ENCODE assay signal across 22 mouse cellular contexts in the genomic region with DNA sequence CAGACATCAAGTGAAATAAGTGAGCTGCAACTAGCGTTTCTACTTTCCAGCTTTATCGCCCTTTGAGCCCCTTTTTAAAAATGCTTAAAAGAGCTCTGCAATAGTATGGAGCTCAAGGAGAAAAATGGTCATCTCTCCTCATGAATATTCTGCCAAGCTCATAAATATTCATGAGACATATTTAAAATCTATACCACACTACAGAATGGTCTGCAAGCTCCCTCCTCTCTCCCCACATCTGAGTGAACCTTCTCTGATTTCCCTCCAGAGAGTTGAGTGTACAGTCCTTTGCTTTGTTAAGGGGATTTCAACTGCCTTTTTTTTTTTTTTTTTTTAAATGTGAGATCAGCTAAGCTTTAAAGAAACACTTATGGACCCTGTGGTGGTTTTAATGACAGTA. TPM values are rescaled to one million over a fixed set of nuclear protein-coding genes. Genes with fewer than 3 reads are reported as not detected.
DNase-seq lines count a peak whose midpoint lies in the region; ATAC-seq lines count a peak whose summit lies in the region.
"Had no signal": no experiment of that assay in that cellular context is flagged by ENCODE, and none has a peak within 500 bp of the region (broad histone marks: within the 10 kb centered on the region; RNA-seq: fewer than 3 reads in every experiment).

No protein-coding gene starts in this region.

- no peaks in the 10 kb centered on the region for H3K9me3 ChIP-seq in forebrain, embryonic 13.5 days (replicated peaks)
- no peaks in the 10 kb centered on the region for H3K9me3 ChIP-seq in forebrain, embryonic 10.5 days
- H3K9me3 ChIP-seq in hindbrain, embryonic 14.5 days (ENCODE audit: control insufficient read depth, low read length) = no peaks in the 10 kb centered on the region
- no peaks in the 10 kb centered on the region for H3K9me3 ChIP-seq in hindbrain, embryonic 16.5 days (ENCODE audit: control insufficient read depth, low read length)
- no peaks in the 10 kb centered on the region for H3K9me3 ChIP-seq in neural tube, embryonic 11.5 days (ENCODE audit: control insufficient read depth, low read length)
- H3K9me3 ChIP-seq in neural tube, embryonic 15.5 days (replicated peaks) = no peaks in the 10 kb centered on the region
- no peaks in the 10 kb centered on the region for H3K9me3 ChIP-seq in midbrain, embryonic 14.5 days (ENCODE audit: control insufficient read depth, low read length)
- H3K9me3 ChIP-seq: embryonic facial prominence, embryonic 15.5 days; heart, embryonic 12.5 days; hindbrain, embryonic 13.5 days had no signal

- no peak overlapping the region for H3K4me3 ChIP-seq in forebrain, embryonic 13.5 days
- no peak overlapping the region for H3K4me3 ChIP-seq in forebrain, embryonic 10.5 days
- H3K4me3 ChIP-seq in hindbrain, embryonic 14.5 days (replicated peaks; ENCODE audit: low read length) = no peak overlapping the region
- no peak overlapping the region for H3K4me3 ChIP-seq in hindbrain, embryonic 16.5 days (ENCODE audit: low read length)
- H3K4me3 ChIP-seq in neural tube, embryonic 11.5 days (ENCODE audit: low read depth, low read length) = no peak overlapping the region
- H3K4me3 ChIP-seq in neural tube, embryonic 15.5 days (replicated peaks) = no peak overlapping the region
- no peak overlapping the region for H3K4me3 ChIP-seq in midbrain, embryonic 14.5 days (replicated peaks; ENCODE audit: low read depth, low read length)
- H3K4me3 ChIP-seq: embryonic facial prominence, embryonic 15.5 days; erythroblast, embryonic 14.5 days; gastrocnemius, adult 2 months; heart, embryonic 12.5 days; hindbrain, embryonic 13.5 days had no signal

- no peak overlapping the region for H3K27ac ChIP-seq in forebrain, embryonic 13.5 days
- no peak overlapping the region for H3K27ac ChIP-seq in forebrain, embryonic 10.5 days
- H3K27ac ChIP-seq in hindbrain, embryonic 14.5 days = no peak overlapping the region
- no peak overlapping the region for H3K27ac ChIP-seq in hindbrain, embryonic 16.5 days (ENCODE audit: low read depth, low read length)
- no peak overlapping the region for H3K27ac ChIP-seq in neural tube, embryonic 11.5 days (ENCODE audit: low read depth, low read length)
- no peak overlapping the region for H3K27ac ChIP-seq in neural tube, embryonic 15.5 days (replicated peaks)
- H3K27ac ChIP-seq in midbrain, embryonic 14.5 days (replicated peaks; ENCODE audit: low read depth, low read length) = no peak overlapping the region
- H3K27ac ChIP-seq: embryonic facial prominence, embryonic 15.5 days; gastrocnemius, adult 2 months; hindbrain, embryonic 13.5 days had no signal

- 45% methylated on average over 2 of the region's 2 CpGs for WGBS in forebrain, embryonic 13.5 days
- WGBS in forebrain, embryonic 10.5 days = 79% methylated on average over 2 of the region's 2 CpGs
- 52% methylated on average over 2 of the region's 2 CpGs for WGBS in hindbrain, embryonic 14.5 days
- 56% methylated on average over 2 of the region's 2 CpGs for WGBS in hindbrain, embryonic 16.5 days
- WGBS in neural tube, embryonic 11.5 days = 70% methylated on average over 2 of the region's 2 CpGs
- 47% methylated on average over 2 of the region's 2 CpGs for WGBS in neural tube, embryonic 15.5 days
- 24% methylated on average over 2 of the region's 2 CpGs for WGBS in midbrain, embryonic 14.5 days

- H3K36me3 ChIP-seq in forebrain, embryonic 13.5 days (ENCODE audit: poor library complexity, severe bottlenecking) = no peaks in the 10 kb centered on the region
- no peaks in the 10 kb centered on the region for H3K36me3 ChIP-seq in forebrain, embryonic 10.5 days (replicated peaks)
- no peaks in the 10 kb centered on the region for H3K36me3 ChIP-seq in hindbrain, embryonic 14.5 days (replicated peaks; ENCODE audit: control insufficient read depth, insufficient read depth)
- no peaks in the 10 kb centered on the region for H3K36me3 ChIP-seq in hindbrain, embryonic 16.5 days (ENCODE audit: control insufficient read depth, insufficient read depth, low read length)
- no peaks in the 10 kb centered on the region for H3K36me3 ChIP-seq in neural tube, embryonic 11.5 days (ENCODE audit: control insufficient read depth, insufficient read depth, low read length)
- H3K36me3 ChIP-seq in neural tube, embryonic 15.5 days = no peaks in the 10 kb centered on the region
- no peaks in the 10 kb centered on the region for H3K36me3 ChIP-seq in midbrain, embryonic 14.5 days (ENCODE audit: control insufficient read depth, insufficient read depth, low read length)
- H3K36me3 ChIP-seq: embryonic facial prominence, embryonic 15.5 days; heart, embryonic 12.5 days; hindbrain, embryonic 13.5 days had no signal

- DNase-seq in forebrain, embryonic 10.5 days (ENCODE audit: extremely low spot score, low spot score) = no peak
- DNase-seq in hindbrain, embryonic 14.5 days (ENCODE audit: low spot score) = no peak
- no peak for DNase-seq in neural tube, embryonic 11.5 days (ENCODE audit: low spot score)
- peak; percentile 46 for DNase-seq in midbrain, embryonic 14.5 days
- DNase-seq in kidney, adult 9 months = no peak
- DNase-seq: adrenal gland, adult 8-10 months; adrenal gland, postnatal 36 days; cerebellum, adult 11 months; cerebellum, adult 8-10 months; cerebellum, postnatal 14 days; embryo, embryonic 11 days; gastrocnemius, adult 2 months; gastrocnemius, postnatal 25 days had no signal

- H3K27me3 ChIP-seq in forebrain, embryonic 13.5 days = no peaks in the 10 kb centered on the region
- H3K27me3 ChIP-seq in forebrain, embryonic 10.5 days (ENCODE audit: poor library complexity, severe bottlenecking) = no peaks in the 10 kb centered on the region
- no peaks in the 10 kb centered on the region for H3K27me3 ChIP-seq in hindbrain, embryonic 14.5 days (ENCODE audit: control insufficient read depth, insufficient read depth, low read length)
- H3K27me3 ChIP-seq in hindbrain, embryonic 16.5 days (replicated peaks; ENCODE audit: control insufficient read depth, insufficient read depth, low read length) = no peaks in the 10 kb centered on the region
- H3K27me3 ChIP-seq in neural tube, embryonic 11.5 days (ENCODE audit: control insufficient read depth, insufficient read depth, low read length) = no peaks in the 10 kb centered on the region
- no peaks in the 10 kb centered on the region for H3K27me3 ChIP-seq in neural tube, embryonic 15.5 days (replicated peaks)
- no peaks in the 10 kb centered on the region for H3K27me3 ChIP-seq in midbrain, embryonic 14.5 days (ENCODE audit: control insufficient read depth, insufficient read depth, low read length)
- H3K27me3 ChIP-seq: embryonic facial prominence, embryonic 15.5 days; heart, embryonic 12.5 days; hindbrain, embryonic 13.5 days had no signal

- ATAC-seq in forebrain, embryonic 13.5 days = peak; percentile 70; the same call in 1 of the 2 replicates
- peak; percentile 62; the same call in 1 of the 2 replicates for ATAC-seq in hindbrain, embryonic 14.5 days (ENCODE audit: low FRiP score)
- ATAC-seq in hindbrain, embryonic 16.5 days = no peak
- peak; percentile 72 for ATAC-seq in neural tube, embryonic 11.5 days (ENCODE audit: insufficient read depth, low FRiP score, low TSS enrichment)
- ATAC-seq in neural tube, embryonic 15.5 days (ENCODE audit: low FRiP score) = no peak
- ATAC-seq in midbrain, embryonic 14.5 days (ENCODE audit: low FRiP score, low TSS enrichment) = peak; percentile 66; the same call in 1 of the 2 replicates
- ATAC-seq: inflammation-experienced regulatory T-cells, adult 6 months; intestine, postnatal 0 days had no signal

- no peaks in the 10 kb centered on the region for H3K4me1 ChIP-seq in forebrain, embryonic 13.5 days
- no peaks in the 10 kb centered on the region for H3K4me1 ChIP-seq in forebrain, embryonic 10.5 days
- H3K4me1 ChIP-seq in hindbrain, embryonic 14.5 days (replicated peaks; ENCODE audit: control insufficient read depth, insufficient read depth, low read length) = 0 out of 2 replicates have a peak, but pooled peaks cover 4% of the 10 kb centered on the region
- no peaks in the 10 kb centered on the region for H3K4me1 ChIP-seq in hindbrain, embryonic 16.5 days (ENCODE audit: control insufficient read depth, insufficient read depth, low read depth, low read length)
- H3K4me1 ChIP-seq in neural tube, embryonic 11.5 days (ENCODE audit: control insufficient read depth, insufficient read depth, low read length) = no peaks in the 10 kb centered on the region
- H3K4me1 ChIP-seq in neural tube, embryonic 15.5 days = no peaks in the 10 kb centered on the region
- H3K4me1 ChIP-seq in midbrain, embryonic 14.5 days (ENCODE audit: control insufficient read depth, insufficient read depth, low read length) = no peaks in the 10 kb centered on the region
- H3K4me1 ChIP-seq: embryonic facial prominence, embryonic 15.5 days; heart, embryonic 12.5 days; hindbrain, embryonic 13.5 days had no signal

- no peak overlapping the region for H3K9ac ChIP-seq in forebrain, embryonic 13.5 days
- no peak overlapping the region for H3K9ac ChIP-seq in hindbrain, embryonic 14.5 days
- H3K9ac ChIP-seq in hindbrain, embryonic 16.5 days (ENCODE audit: low read depth, low read length) = no peak overlapping the region
- no peak overlapping the region for H3K9ac ChIP-seq in neural tube, embryonic 11.5 days (ENCODE audit: low read length)
- H3K9ac ChIP-seq in neural tube, embryonic 15.5 days (replicated peaks) = no peak overlapping the region
- H3K9ac ChIP-seq in midbrain, embryonic 14.5 days (replicated peaks; ENCODE audit: low read length) = no peak overlapping the region
- H3K9ac ChIP-seq: embryonic facial prominence, embryonic 15.5 days; heart, embryonic 12.5 days; hindbrain, embryonic 13.5 days had no signal

- H3K4me2 ChIP-seq in forebrain, embryonic 13.5 days = no peak overlapping the region
- no peak overlapping the region for H3K4me2 ChIP-seq in hindbrain, embryonic 14.5 days (replicated peaks)
- H3K4me2 ChIP-seq in hindbrain, embryonic 16.5 days (ENCODE audit: low read length) = no peak overlapping the region
- no peak overlapping the region for H3K4me2 ChIP-seq in neural tube, embryonic 11.5 days (ENCODE audit: low read depth)
- H3K4me2 ChIP-seq in neural tube, embryonic 15.5 days = no peak overlapping the region
- H3K4me2 ChIP-seq in midbrain, embryonic 14.5 days (ENCODE audit: low read length) = no peak overlapping the region
- H3K4me2 ChIP-seq: embryonic facial prominence, embryonic 15.5 days; heart, embryonic 12.5 days; hindbrain, embryonic 13.5 days had no signal

RNA-seq across cellular contexts. Expression of a gene that starts 29.7 kb away (rescaled TPM):
- polyA plus RNA-seq in forebrain, embryonic 13.5 days (2015; fragmentation: Nextera tagmentation; extraction: Ambion mirVana) = 50.1 and 53.5 TPM in 2 replicates
- 33.5 and 36.1 TPM in 2 replicates for polyA plus RNA-seq in forebrain, embryonic 10.5 days (2016; fragmentation: Nextera tagmentation; extraction: Ambion mirVana)
- 53.9 and 54.8 TPM in 2 replicates for polyA plus RNA-seq in hindbrain, embryonic 14.5 days (2014; fragmentation: Nextera tagmentation; extraction: Ambion mirVana)
- polyA plus RNA-seq in hindbrain, embryonic 16.5 days (2015; fragmentation: Nextera tagmentation; extraction: Ambion mirVana) = 50.5 and 51.6 TPM in 2 replicates
- 45.4 and 53.3 TPM in 2 replicates for polyA plus RNA-seq in neural tube, embryonic 11.5 days (2014; fragmentation: Nextera tagmentation; extraction: Ambion mirVana)
- polyA plus RNA-seq in neural tube, embryonic 15.5 days (2015; fragmentation: Nextera tagmentation; extraction: Ambion mirVana) = 51.4 and 52.6 TPM in 2 replicates
- polyA plus RNA-seq in midbrain, embryonic 14.5 days (2014; fragmentation: Nextera tagmentation; extraction: Ambion mirVana) = 43.9 and 59.1 TPM in 2 replicates

Comparison
In these comparisons a context has a peak if more than half of its experiments do, and no peak if none do; other contexts are left out.
1. ATAC-seq: peak in forebrain, embryonic 13.5 days (single experiment), hindbrain, embryonic 14.5 days (single experiment), neural tube, embryonic 11.5 days (single experiment) and midbrain, embryonic 14.5 days (single experiment); none in hindbrain, embryonic 16.5 days (single experiment) and neural tube, embryonic 15.5 days (single experiment).